Mouse (Mus musculus) limb, embryonic 13.5 days (tissue): ENCODE results near the gene Psen2. TPM values are rescaled to one million over a fixed set of nuclear protein-coding genes. Genes with fewer than 3 reads are reported as not detected.

Experiments
- ATAC-seq: fragments of 200-750 bp; cut with Nextera tagmentation; 2 replicates; pipeline ENCODE4 v1.8.0; 2017; ENCODE audit warnings: low read depth, moderate number of reproducible peaks, moderate TSS enrichment; ENCODE audit not compliant: low FRiP score
- H3K27ac ChIP-seq: fragments of 300-500 bp; sonication (generic); 2 replicates; pipeline ENCODE4 v1.5.1; 2015; ENCODE audit warnings: inconsistent platforms, mild to moderate bottlenecking, moderate library complexity
- H3K27me3 ChIP-seq: fragments of 300-500 bp; sonication (generic); 2 replicates; pipeline ENCODE4 v1.6.1; 2015; ENCODE audit warnings: mild to moderate bottlenecking, inconsistent platforms
- H3K36me3 ChIP-seq: fragments of 300-500 bp; sonication (generic); 2 replicates; pipeline ENCODE4 v1.6.1; 2015; ENCODE audit warnings: inconsistent platforms, mild to moderate bottlenecking, moderate library complexity
- H3K4me1 ChIP-seq: fragments of 300-500 bp; sonication (generic); 2 replicates; pipeline ENCODE4 v1.6.1; 2015; ENCODE audit warnings: inconsistent platforms
- H3K4me2 ChIP-seq: fragments of 300-500 bp; sonication (generic); replicated peaks from 2 replicates; pipeline ENCODE4 v1.6.1; 2015; ENCODE audit warnings: inconsistent platforms, mild to moderate bottlenecking, moderate library complexity
- H3K4me3 ChIP-seq: fragments of 300-500 bp; sonication (generic); 2 replicates; pipeline ENCODE4 v1.5.1; 2015; ENCODE audit warnings: moderate library complexity, mild to moderate bottlenecking, inconsistent platforms
- H3K9ac ChIP-seq: fragments of 300-500 bp; sonication (generic); 2 replicates; pipeline ENCODE4 v1.6.1; 2015; ENCODE audit warnings: mild to moderate bottlenecking, inconsistent platforms
- H3K9me3 ChIP-seq: fragments of 300-500 bp; sonication (generic); 2 replicates; pipeline ENCODE4 v1.6.1; 2016; ENCODE audit warnings: inconsistent platforms
- WGBS: fragments of 180-500 bp; shearing (Covaris S2); methylation state at CpG from one replicate; pipeline ENCODE4 v1.1.7; 2015; 5-methylcytosine and 5-hydroxymethylcytosine counted together
- polyA plus RNA-seq: library from polyadenylated mRNA; unstranded; fragments of >200 nt; fragmentation: Nextera tagmentation; extraction: Ambion mirVana; gene quantifications from 2 replicates; pipeline ENCODE4 v1.2.1, GENCODE M21; 2015

Gene Psen2
- polyA plus RNA-seq, 1 experiment from 2014 or later = 14.5 TPM

GRCm38 (mm10) chr1:180193391-180193935, 69.8 kb downstream of the Psen2 start:
- Histone ChIP-seq H3K27ac (no peak overlapping the region), H3K36me3 (no peaks in the 10 kb centered on the region), H3K9me3 (no peaks in the 10 kb centered on the region), H3K27me3 (peaks cover 14% of the 10 kb centered on the region; the same call in 1 of the 2 replicates), H3K4me2 (no peak overlapping the region), H3K9ac (no peak overlapping the region), H3K4me3 (no peak overlapping the region), H3K4me1 (peaks cover 13% of the 10 kb centered on the region)
- WGBS = 75% methylated on average over 8 of the region's 8 CpGs
- ATAC-seq = no peak

- H3K4me2 ChIP-seq = no peak overlapping the region
- 52% methylated on average over 4 of the region's 4 CpGs for WGBS
- peaks cover 13% of the 10 kb centered on the region for H3K4me1 ChIP-seq
- no peak overlapping the region for H3K27ac ChIP-seq
- peaks cover 14% of the 10 kb centered on the region; the same call in 1 of the 2 replicates for H3K27me3 ChIP-seq
- H3K4me3 ChIP-seq = no peak overlapping the region
- no peak overlapping the region for H3K9ac ChIP-seq
- no peak for ATAC-seq
- no peaks in the 10 kb centered on the region for H3K36me3 ChIP-seq
- no peaks in the 10 kb centered on the region; the same call in 1 of the 2 replicates for H3K9me3 ChIP-seq
Observed at GRCm38 (mm10) chr1:180192866-180193265, 70.4 kb downstream of the Psen2 start.

- H3K9ac ChIP-seq = no peak overlapping the region
- H3K27me3 ChIP-seq = peaks cover 14% of the 10 kb centered on the region; the same call in 1 of the 2 replicates
- no peak overlapping the region for H3K27ac ChIP-seq
- no peaks in the 10 kb centered on the region; the same call in 1 of the 2 replicates for H3K9me3 ChIP-seq
- peaks cover 13% of the 10 kb centered on the region for H3K4me1 ChIP-seq
- H3K4me2 ChIP-seq = no peak overlapping the region
- no peaks in the 10 kb centered on the region for H3K36me3 ChIP-seq
- WGBS = 60% methylated on average over 7 of the region's 7 CpGs
- no peak overlapping the region for H3K4me3 ChIP-seq
- no peak for ATAC-seq
Observed at GRCm38 (mm10) chr1:180191651-180192220, 71.5 kb downstream of the Psen2 start.

- 74% methylated on average over 8 of the region's 8 CpGs for WGBS
- Histone ChIP-seq H3K36me3 (no peaks in the 10 kb centered on the region), H3K9ac (no peak overlapping the region), H3K27me3 (peaks cover 14% of the 10 kb centered on the region; the same call in 1 of the 2 replicates), H3K4me3 (no peak overlapping the region), H3K27ac (no peak overlapping the region), H3K9me3 (no peaks in the 10 kb centered on the region; the same call in 1 of the 2 replicates), H3K4me2 (no peak overlapping the region), H3K4me1 (peaks cover 8% of the 10 kb centered on the region)
- no peak for ATAC-seq
Observed at GRCm38 (mm10) chr1:180191112-180191511, 72.1 kb downstream of the Psen2 start.

GRCm38 (mm10) chr1:180188951-180189350, 74.3 kb downstream of the Psen2 start:
- no peak for ATAC-seq
- Histone ChIP-seq H3K36me3 (no peaks in the 10 kb centered on the region), H3K4me1 (no peaks in the 10 kb centered on the region), H3K27ac (no peak overlapping the region), H3K4me2 (no peak overlapping the region), H3K9me3 (no peaks in the 10 kb centered on the region; the same call in 1 of the 2 replicates), H3K27me3 (0 out of 2 replicates have a peak, but pooled peaks cover 1% of the 10 kb centered on the region), H3K9ac (no peak overlapping the region), H3K4me3 (no peak overlapping the region)
- WGBS = 81% methylated on average over 4 of the region's 4 CpGs

DNA sequence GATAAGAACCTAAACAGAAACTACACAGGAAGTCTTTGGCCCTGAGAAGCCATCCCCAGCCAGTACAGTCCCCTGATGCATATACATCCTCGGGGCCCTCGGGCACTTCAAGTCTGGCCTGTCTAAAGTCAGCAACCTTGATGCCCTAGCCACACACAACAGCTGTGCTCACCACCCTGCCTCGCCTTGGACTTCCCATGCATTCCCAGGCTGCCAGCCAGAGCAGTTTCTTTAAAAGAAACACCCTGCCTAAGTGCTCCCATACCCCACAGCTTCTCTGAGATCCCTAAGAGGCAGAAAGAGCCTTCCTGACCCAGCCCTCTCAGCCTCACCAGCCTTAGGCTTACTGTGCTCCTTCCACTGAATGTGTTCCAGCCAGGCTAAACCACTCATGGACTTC, 76.9 kb downstream of the Psen2 start:
- Histone ChIP-seq H3K27me3 (no peaks in the 10 kb centered on the region), H3K27ac (no peak overlapping the region), H3K4me1 (no peaks in the 10 kb centered on the region), H3K9me3 (no peaks in the 10 kb centered on the region; the same call in 1 of the 2 replicates), H3K9ac (no peak overlapping the region), H3K36me3 (no peaks in the 10 kb centered on the region), H3K4me2 (no peak overlapping the region), H3K4me3 (no peak overlapping the region)
- 90% methylated on average over 3 of the region's 3 CpGs for WGBS
- ATAC-seq = no peak

DNA sequence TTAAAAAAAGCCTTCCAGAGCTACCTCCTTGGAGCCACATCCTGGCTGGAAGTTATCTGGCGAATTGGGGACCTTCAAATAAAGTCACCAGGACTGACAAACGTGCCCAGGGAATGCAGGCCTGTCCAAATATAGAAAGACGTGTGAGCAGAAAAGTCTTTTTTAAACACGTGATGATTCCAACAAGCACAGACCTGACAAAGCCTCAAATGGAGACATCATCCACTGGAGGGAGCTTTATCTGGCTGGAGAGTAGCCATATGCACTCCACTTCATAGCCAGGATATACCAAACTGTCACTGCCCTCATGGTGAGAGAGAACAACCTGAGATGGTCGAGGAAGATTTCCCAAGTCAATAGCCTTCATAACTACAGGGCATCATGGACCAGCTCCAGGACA, 77.4 kb downstream of the Psen2 start:
- no peaks in the 10 kb centered on the region for H3K36me3 ChIP-seq

GRCm38 (mm10) chr1:180184768-180185167, 78.5 kb downstream of the Psen2 start:
- Histone ChIP-seq H3K4me2 (no peak overlapping the region), H3K4me3 (no peak overlapping the region), H3K9me3 (no peaks in the 10 kb centered on the region; the same call in 1 of the 2 replicates), H3K27me3 (no peaks in the 10 kb centered on the region), H3K4me1 (no peaks in the 10 kb centered on the region), H3K27ac (no peak overlapping the region), H3K36me3 (no peaks in the 10 kb centered on the region), H3K9ac (no peak overlapping the region)
- no peak for ATAC-seq
- 36% methylated on average over 7 of the region's 7 CpGs for WGBS

More for the DNA sequence above, 77.4 kb downstream of the Psen2 start:
- ATAC-seq = no peak
- H3K27ac ChIP-seq = no peak overlapping the region
- H3K4me3 ChIP-seq = no peak overlapping the region
- WGBS = 68% methylated on average over 5 of the region's 5 CpGs
- no peaks in the 10 kb centered on the region for H3K27me3 ChIP-seq
- no peak overlapping the region for H3K4me2 ChIP-seq
- no peaks in the 10 kb centered on the region for H3K4me1 ChIP-seq
- no peak overlapping the region for H3K9ac ChIP-seq
- H3K9me3 ChIP-seq = no peaks in the 10 kb centered on the region; the same call in 1 of the 2 replicates

DNA sequence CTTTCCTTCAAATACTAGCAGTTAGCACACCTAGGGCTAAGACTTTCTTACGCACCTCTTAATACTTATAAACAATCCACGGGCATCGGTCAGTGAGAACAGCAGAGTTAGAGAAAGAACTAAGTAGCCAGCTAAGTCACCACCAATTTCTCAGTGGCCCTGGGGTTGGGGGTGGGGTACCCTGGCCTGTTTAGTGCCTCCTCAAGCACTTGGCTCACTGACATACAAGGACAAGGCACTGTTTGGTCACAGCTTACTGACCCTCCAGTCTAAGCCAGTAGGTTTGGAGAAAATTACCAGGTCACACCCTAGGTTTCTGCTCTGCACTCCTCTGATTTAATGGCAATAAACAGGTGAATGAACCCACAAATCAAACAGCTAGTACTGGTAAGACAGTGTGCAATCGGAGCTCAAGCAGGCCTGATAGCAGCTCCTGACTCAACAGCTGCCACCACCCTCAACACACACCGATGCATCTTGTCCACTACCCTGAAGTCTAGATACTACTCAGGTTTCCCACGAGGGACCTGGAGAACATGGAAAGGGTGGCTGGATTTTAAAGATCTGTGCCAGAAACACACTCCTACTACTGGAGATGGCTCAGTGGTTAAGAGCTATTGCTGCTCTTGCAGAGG, 79.6 kb downstream of the Psen2 start:
- no peaks in the 10 kb centered on the region; the same call in 1 of the 2 replicates for H3K9me3 ChIP-seq
- WGBS = 83% methylated on average over 6 of the region's 6 CpGs
- no peak overlapping the region for H3K9ac ChIP-seq
- no peak for ATAC-seq
- no peaks in the 10 kb centered on the region for H3K36me3 ChIP-seq
- no peak overlapping the region for H3K4me2 ChIP-seq
- no peak overlapping the region for H3K27ac ChIP-seq
- no peaks in the 10 kb centered on the region for H3K4me1 ChIP-seq
- no peaks in the 10 kb centered on the region for H3K27me3 ChIP-seq
- no peak overlapping the region for H3K4me3 ChIP-seq

DNA sequence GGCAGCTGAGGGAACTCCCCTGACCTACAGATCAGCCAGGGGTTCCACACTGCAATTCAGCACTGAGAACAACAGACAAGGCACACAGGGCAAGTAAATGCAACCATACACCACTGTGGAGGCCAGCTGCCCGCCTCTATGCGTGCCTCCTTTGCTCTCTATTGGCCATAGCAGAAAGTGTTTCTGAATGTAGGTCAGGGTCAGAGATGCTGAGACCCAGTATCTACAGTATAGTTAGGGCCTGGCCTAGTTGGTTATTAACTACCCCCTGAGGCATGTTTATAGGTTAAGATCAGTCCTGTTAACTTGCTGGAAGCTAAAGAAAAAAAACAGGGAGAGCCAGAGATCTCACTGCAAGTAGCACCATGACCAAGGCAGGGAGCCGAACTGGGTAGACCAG, 80.5 kb downstream of the Psen2 start:
- H3K4me3 ChIP-seq = no peak overlapping the region
- H3K9me3 ChIP-seq = no peaks in the 10 kb centered on the region
- no peak overlapping the region for H3K9ac ChIP-seq
- no peak overlapping the region for H3K4me2 ChIP-seq
- WGBS = 63% methylated on average over 3 of the region's 3 CpGs
- H3K4me1 ChIP-seq = no peaks in the 10 kb centered on the region
- no peaks in the 10 kb centered on the region for H3K36me3 ChIP-seq
- no peak overlapping the region for H3K27ac ChIP-seq
- ATAC-seq = no peak
- H3K27me3 ChIP-seq = no peaks in the 10 kb centered on the region

DNA sequence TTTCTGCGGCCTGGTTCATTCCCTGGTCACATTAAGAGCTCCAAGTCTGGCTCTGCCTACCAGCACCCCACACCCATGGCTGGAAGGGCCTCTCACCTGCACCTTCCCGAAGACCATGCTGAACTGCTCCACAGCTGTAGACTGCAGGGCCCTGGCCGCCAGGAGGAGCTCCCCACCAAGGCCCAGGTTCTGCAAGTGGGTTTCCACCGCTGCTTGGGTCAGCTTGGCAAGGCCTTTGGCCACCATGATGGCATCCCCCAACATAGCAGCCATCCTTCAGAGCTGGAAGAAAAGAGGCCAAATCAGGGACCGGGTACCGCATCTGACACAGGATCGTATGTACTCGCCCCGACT, 81.3 kb downstream of the Psen2 start:
- no peak overlapping the region for H3K27ac ChIP-seq
- H3K27me3 ChIP-seq = no peaks in the 10 kb centered on the region
- no peaks in the 10 kb centered on the region for H3K4me1 ChIP-seq
- H3K4me2 ChIP-seq = no peak overlapping the region
- H3K4me3 ChIP-seq = no peak overlapping the region
- H3K9ac ChIP-seq = no peak overlapping the region
- no peak for ATAC-seq
- WGBS = 86% methylated on average over 9 of the region's 9 CpGs
- H3K36me3 ChIP-seq = no peaks in the 10 kb centered on the region
- H3K9me3 ChIP-seq = no peaks in the 10 kb centered on the region

DNA sequence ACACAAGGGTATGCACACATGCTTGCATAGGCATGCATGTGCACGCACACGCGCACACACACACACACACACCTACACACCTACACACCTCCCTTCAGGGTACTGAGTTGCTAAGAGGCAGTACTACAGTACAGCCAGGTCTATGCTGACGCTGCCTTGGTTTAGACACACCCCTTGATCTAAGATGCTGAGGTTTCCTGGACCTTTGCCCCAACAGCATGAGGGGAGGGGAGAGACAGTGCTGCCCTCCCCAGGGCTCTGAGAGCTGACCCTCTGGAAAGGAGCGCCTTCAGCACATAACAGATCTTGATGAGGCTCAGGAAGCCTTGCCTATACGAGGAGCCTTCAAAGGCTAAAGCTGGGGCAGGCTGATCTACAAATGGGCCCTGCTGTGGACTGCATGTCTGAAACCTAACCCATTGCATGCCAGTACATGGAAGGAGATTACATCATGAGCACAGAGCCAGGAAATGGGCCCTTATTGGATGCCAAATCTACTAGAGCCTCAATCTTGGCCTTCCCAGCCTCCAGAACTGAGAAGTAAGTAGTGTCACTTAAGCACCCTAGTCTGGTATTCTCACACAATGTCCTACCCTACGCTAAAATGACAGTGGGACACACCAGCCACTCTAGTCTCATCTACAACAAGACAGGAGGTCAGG, 81.8 kb downstream of the Psen2 start:
- no peak for ATAC-seq
- H3K27me3 ChIP-seq = no peaks in the 10 kb centered on the region
- no peaks in the 10 kb centered on the region for H3K36me3 ChIP-seq
- H3K4me1 ChIP-seq = no peaks in the 10 kb centered on the region
- H3K27ac ChIP-seq = no peak overlapping the region
- no peak overlapping the region for H3K4me2 ChIP-seq
- H3K9me3 ChIP-seq = no peaks in the 10 kb centered on the region
- H3K9ac ChIP-seq = no peak overlapping the region
- no peak overlapping the region for H3K4me3 ChIP-seq
- 85% methylated on average over 7 of the region's 7 CpGs for WGBS
